Mouse (Mus musculus) neural tube, embryonic 12.5 days (tissue): Measurements from ENCODE around the gene Smurf1. TPM values are rescaled to one million over a fixed set of nuclear protein-coding genes. Genes with fewer than 3 reads are reported as not detected.

Source experiments
- ATAC-seq: fragments of 200-750 bp; cut with Nextera tagmentation; 2 replicates; pipeline ENCODE4 v1.8.0; 2017; ENCODE audit warnings: low read depth, mild to moderate bottlenecking, moderate TSS enrichment, moderate library complexity; ENCODE audit not compliant: low FRiP score
- H3K27ac ChIP-seq: fragments of 300-500 bp; sonication (generic); 2 replicates; pipeline ENCODE4 v1.5.1; 2016
- H3K27me3 ChIP-seq: fragments of 300-500 bp; sonication (generic); replicated peaks from 2 replicates; pipeline ENCODE4 v1.6.1; 2016; ENCODE audit warnings: mild to moderate bottlenecking
- H3K36me3 ChIP-seq: fragments of 300-500 bp; sonication (generic); 2 replicates; pipeline ENCODE4 v1.6.1; 2016; ENCODE audit warnings: mild to moderate bottlenecking
- H3K4me1 ChIP-seq: fragments of 300-500 bp; sonication (generic); 2 replicates; pipeline ENCODE4 v1.6.1; 2016
- H3K4me2 ChIP-seq: fragments of 300-500 bp; sonication (generic); replicated peaks from 2 replicates; pipeline ENCODE4 v1.6.1; 2016; ENCODE audit warnings: mild to moderate bottlenecking
- H3K4me3 ChIP-seq: fragments of 300-500 bp; sonication (generic); 2 replicates; pipeline ENCODE4 v1.5.1; 2016
- H3K9ac ChIP-seq: fragments of 300-500 bp; sonication (generic); 2 replicates; pipeline ENCODE4 v1.6.1; 2016; ENCODE audit warnings: mild to moderate bottlenecking
- H3K9me3 ChIP-seq: fragments of 300-500 bp; sonication (generic); 2 replicates; pipeline ENCODE4 v1.6.1; 2016; ENCODE audit warnings: mild to moderate bottlenecking
- WGBS: fragments of 180-500 bp; shearing (Covaris S2); methylation state at CpG from one replicate; pipeline ENCODE4 v1.1.7; 2016; 5-methylcytosine and 5-hydroxymethylcytosine counted together
- polyA plus RNA-seq: library from polyadenylated mRNA; unstranded; fragments of >200 nt; fragmentation: Nextera tagmentation; extraction: Ambion mirVana; gene quantifications from 2 replicates; pipeline ENCODE4 v1.2.1, GENCODE M21; 2016

Gene Smurf1
- polyA plus RNA-seq, 1 experiment from 2014 or later = 30.2 TPM

- no peak overlapping the region for H3K27ac ChIP-seq
- H3K4me3 ChIP-seq = no peak overlapping the region
- peaks cover 49% of the 10 kb centered on the region for H3K36me3 ChIP-seq
- H3K9me3 ChIP-seq = no peaks in the 10 kb centered on the region
- WGBS = 91% methylated on average over 15 of the region's 15 CpGs
- H3K4me1 ChIP-seq = peaks cover 4% of the 10 kb centered on the region; the same call in 1 of the 2 replicates
- H3K27me3 ChIP-seq = no peaks in the 10 kb centered on the region
- no peak overlapping the region for H3K4me2 ChIP-seq
- ATAC-seq = no peak
- H3K9ac ChIP-seq = no peak overlapping the region
Measured at GRCm38 (mm10) chr5:144877021-144877420, 88.6 kb downstream of the Smurf1 start.

GRCm38 (mm10) chr5:144875892-144876291 lies 89.8 kb downstream of the Smurf1 start:
- H3K4me3 ChIP-seq = no peak overlapping the region
- peaks cover 4% of the 10 kb centered on the region; the same call in 1 of the 2 replicates for H3K4me1 ChIP-seq
- ATAC-seq = no peak
- H3K4me2 ChIP-seq = no peak overlapping the region
- H3K36me3 ChIP-seq = peaks cover 38% of the 10 kb centered on the region
- H3K9ac ChIP-seq = no peak overlapping the region
- 16% methylated on average over 13 of the region's 13 CpGs for WGBS
- no peaks in the 10 kb centered on the region for H3K27me3 ChIP-seq
- no peaks in the 10 kb centered on the region for H3K9me3 ChIP-seq
- no peak overlapping the region for H3K27ac ChIP-seq

- Histone ChIP-seq H3K4me1 (peaks cover 4% of the 10 kb centered on the region; the same call in 1 of the 2 replicates), H3K36me3 (peaks cover 31% of the 10 kb centered on the region), H3K27ac (no peak overlapping the region), H3K4me2 (no peak overlapping the region), H3K4me3 (no peak overlapping the region), H3K9ac (no peak overlapping the region), H3K9me3 (no peaks in the 10 kb centered on the region), H3K27me3 (no peaks in the 10 kb centered on the region)
- 0 out of 2 replicates have a peak, but pooled peaks have one; percentile 19 for ATAC-seq
- 87% methylated on average over 6 of the region's 6 CpGs for WGBS
Measured at GRCm38 (mm10) chr5:144875227-144875626, 90.4 kb downstream of the Smurf1 start.

DNA sequence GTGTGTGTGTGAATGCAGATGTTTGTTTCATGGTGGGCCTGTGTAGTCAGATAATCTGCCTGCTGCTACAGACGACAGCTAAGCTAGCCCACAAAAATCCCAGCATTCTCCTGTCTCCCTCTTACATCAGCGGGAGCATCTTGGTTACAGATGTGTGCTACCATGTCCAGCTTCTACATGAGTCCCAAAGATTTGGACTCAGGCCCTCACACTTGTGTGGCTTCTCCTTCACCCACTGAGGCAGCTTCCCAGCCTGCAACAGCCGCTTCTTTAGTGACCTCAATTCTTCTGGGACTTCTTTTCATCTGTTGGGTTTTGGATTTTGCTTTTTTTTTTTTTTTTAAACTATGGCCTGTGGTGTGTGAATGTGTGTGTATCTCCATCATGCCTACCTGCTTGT lies 92.8 kb downstream of the Smurf1 start:
- Histone ChIP-seq H3K4me1 (peaks cover 4% of the 10 kb centered on the region; the same call in 1 of the 2 replicates), H3K27ac (no peak overlapping the region), H3K9me3 (no peaks in the 10 kb centered on the region), H3K4me3 (no peak overlapping the region), H3K27me3 (no peaks in the 10 kb centered on the region), H3K4me2 (no peak overlapping the region), H3K36me3 (peaks cover 10% of the 10 kb centered on the region; the same call in 1 of the 2 replicates), H3K9ac (no peak overlapping the region)
- no peak for ATAC-seq
- 80% methylated on average over 3 of the region's 3 CpGs for WGBS

DNA sequence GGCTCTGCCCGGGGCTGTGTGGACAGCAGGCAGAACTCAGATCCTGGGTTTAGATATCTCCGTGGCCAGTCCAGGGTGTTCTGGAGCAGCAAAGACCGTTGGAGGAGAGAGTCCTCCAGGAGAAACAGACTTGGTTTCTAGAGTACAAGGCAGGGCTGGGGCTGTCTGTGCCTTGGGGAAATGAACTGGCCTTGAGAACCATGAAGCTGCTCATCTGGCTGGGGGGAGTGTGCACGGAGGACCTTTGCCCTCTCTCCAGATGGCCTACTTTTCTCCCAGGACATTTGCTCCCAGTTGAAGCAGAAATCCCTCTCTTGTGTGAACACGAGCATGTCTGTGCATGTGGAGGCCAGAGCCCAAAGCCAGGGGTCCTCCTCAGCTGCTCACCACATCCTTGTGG lies 93.3 kb downstream of the Smurf1 start:
- H3K27ac ChIP-seq = no peak overlapping the region

GRCm38 (mm10) chr5:144871775-144872174 lies 93.9 kb downstream of the Smurf1 start:
- H3K27me3 ChIP-seq = no peaks in the 10 kb centered on the region
- H3K9me3 ChIP-seq = no peaks in the 10 kb centered on the region
- H3K36me3 ChIP-seq = peaks cover 2% of the 10 kb centered on the region; the same call in 1 of the 2 replicates
- peaks cover 4% of the 10 kb centered on the region; the same call in 1 of the 2 replicates for H3K4me1 ChIP-seq
- H3K4me2 ChIP-seq = no peak overlapping the region
- H3K27ac ChIP-seq = no peak overlapping the region
- WGBS = 90% methylated on average over 1 of the region's 1 CpGs
- no peak overlapping the region for H3K9ac ChIP-seq
- ATAC-seq = no peak
- no peak overlapping the region for H3K4me3 ChIP-seq

More for the DNA sequence above, 93.3 kb downstream of the Smurf1 start:
- WGBS = 79% methylated on average over 5 of the region's 5 CpGs
- Histone ChIP-seq H3K4me3 (no peak overlapping the region), H3K9ac (no peak overlapping the region), H3K4me2 (no peak overlapping the region), H3K9me3 (no peaks in the 10 kb centered on the region), H3K27me3 (no peaks in the 10 kb centered on the region), H3K4me1 (peaks cover 4% of the 10 kb centered on the region; the same call in 1 of the 2 replicates), H3K36me3 (peaks cover 7% of the 10 kb centered on the region; the same call in 1 of the 2 replicates)
- ATAC-seq = no peak

DNA sequence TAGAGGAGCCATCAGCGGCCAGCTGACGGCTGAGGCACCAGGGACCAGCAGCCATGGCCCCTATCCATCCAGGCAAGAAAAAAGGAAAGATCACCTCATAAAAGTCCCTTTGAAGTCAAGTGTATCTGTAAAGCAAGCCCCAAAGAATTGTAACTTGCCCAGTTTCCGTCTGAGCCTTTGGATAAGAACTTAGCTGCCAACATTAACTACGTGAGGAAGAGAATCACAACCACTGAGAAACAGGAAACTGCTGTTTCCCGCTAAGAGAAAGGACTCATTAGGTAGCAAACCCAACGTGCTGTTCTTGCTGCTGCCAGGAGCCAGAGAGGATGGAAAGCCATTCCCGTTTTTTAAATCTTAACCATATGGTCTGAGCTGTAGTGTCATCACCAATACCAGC lies 94.9 kb downstream of the Smurf1 start:
- Histone ChIP-seq H3K36me3 (no peaks in the 10 kb centered on the region), H3K27me3 (no peaks in the 10 kb centered on the region), H3K4me1 (peaks cover 4% of the 10 kb centered on the region; the same call in 1 of the 2 replicates), H3K4me3 (no peak overlapping the region), H3K9me3 (no peaks in the 10 kb centered on the region), H3K4me2 (no peak overlapping the region), H3K9ac (no peak overlapping the region), H3K27ac (no peak overlapping the region)
- no peak for ATAC-seq
- 81% methylated on average over 7 of the region's 7 CpGs for WGBS

DNA sequence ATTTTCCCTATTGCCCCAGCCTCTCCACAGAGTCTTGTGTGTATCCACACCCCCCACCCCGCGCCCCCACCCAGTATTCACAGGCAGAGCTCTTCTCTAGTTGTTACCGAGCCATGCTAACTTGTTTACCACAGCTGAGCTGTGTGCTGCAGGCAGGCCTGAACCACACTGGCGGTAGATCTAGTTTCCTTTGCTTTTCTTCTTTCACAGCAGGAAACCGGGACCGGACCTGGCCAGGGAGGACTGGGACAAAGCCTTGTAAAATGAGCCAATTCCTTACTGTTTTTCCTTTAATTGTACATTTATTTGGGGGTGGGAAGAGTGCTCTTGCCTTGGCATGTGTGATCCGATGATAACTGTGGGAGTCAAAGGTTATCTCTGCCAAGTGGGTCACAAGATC lies 96.2 kb downstream of the Smurf1 start:
- Histone ChIP-seq H3K4me1 (peaks cover 4% of the 10 kb centered on the region; the same call in 1 of the 2 replicates), H3K36me3 (no peaks in the 10 kb centered on the region), H3K27ac (no peak overlapping the region), H3K9me3 (no peaks in the 10 kb centered on the region), H3K9ac (no peak overlapping the region), H3K4me2 (no peak overlapping the region), H3K27me3 (no peaks in the 10 kb centered on the region), H3K4me3 (no peak overlapping the region)
- 61% methylated on average over 7 of the region's 7 CpGs for WGBS
- ATAC-seq = no peak

GRCm38 (mm10) chr5:144866923-144867322 lies 98.7 kb downstream of the Smurf1 start:
- Histone ChIP-seq H3K36me3 (no peaks in the 10 kb centered on the region), H3K27ac (no peak overlapping the region)
- 87% methylated on average over 8 of the region's 8 CpGs for WGBS

DNA sequence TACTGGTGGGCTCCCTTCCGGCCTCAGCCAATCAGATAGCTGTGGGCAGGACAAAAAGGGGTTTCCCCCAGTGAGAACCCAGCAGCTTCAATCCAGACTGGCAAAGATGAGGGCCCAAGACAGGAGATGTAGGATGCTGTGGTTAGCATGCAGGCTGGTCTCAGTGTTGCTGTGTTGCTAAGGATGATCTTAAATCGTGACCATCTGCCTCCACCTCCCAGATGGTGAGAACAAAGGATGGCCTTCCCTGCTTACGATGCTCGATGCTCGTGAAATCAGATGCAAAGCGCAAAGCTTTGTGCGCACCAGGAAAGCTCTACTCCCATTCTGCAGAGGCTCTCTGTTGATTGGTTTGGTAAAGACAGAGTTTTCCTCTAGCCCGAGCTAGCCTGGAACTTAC lies 104.7 kb downstream of the Smurf1 start:
- ATAC-seq = no peak
- no peaks in the 10 kb centered on the region for H3K4me1 ChIP-seq
- H3K27me3 ChIP-seq = no peaks in the 10 kb centered on the region
- no peak overlapping the region for H3K4me3 ChIP-seq
- WGBS = 91% methylated on average over 8 of the region's 8 CpGs
- peaks cover 49% of the 10 kb centered on the region for H3K36me3 ChIP-seq
- peaks cover 7% of the 10 kb centered on the region for H3K9me3 ChIP-seq
- no peak overlapping the region for H3K27ac ChIP-seq
- H3K4me2 ChIP-seq = no peak overlapping the region
- H3K9ac ChIP-seq = no peak overlapping the region

More at GRCm38 (mm10) chr5:144866923-144867322, 98.7 kb downstream of the Smurf1 start:
- Histone ChIP-seq H3K4me2 (no peak overlapping the region), H3K4me1 (no peaks in the 10 kb centered on the region), H3K9me3 (no peaks in the 10 kb centered on the region), H3K27me3 (no peaks in the 10 kb centered on the region), H3K4me3 (no peak overlapping the region), H3K9ac (no peak overlapping the region)
- no peak for ATAC-seq

GRCm38 (mm10) chr5:144859284-144859683 lies 106.4 kb downstream of the Smurf1 start:
- WGBS = 96% methylated on average over 9 of the region's 9 CpGs
- H3K4me1 ChIP-seq = no peaks in the 10 kb centered on the region
- no peak overlapping the region for H3K4me2 ChIP-seq
- H3K27ac ChIP-seq = no peak overlapping the region
- H3K9me3 ChIP-seq = peaks cover 7% of the 10 kb centered on the region
- H3K36me3 ChIP-seq = peaks cover 59% of the 10 kb centered on the region
- H3K9ac ChIP-seq = no peak overlapping the region
- ATAC-seq = no peak
- no peaks in the 10 kb centered on the region for H3K27me3 ChIP-seq
- H3K4me3 ChIP-seq = no peak overlapping the region

GRCm38 (mm10) chr5:144858527-144858926 lies 107.1 kb downstream of the Smurf1 start:
- Histone ChIP-seq H3K4me3 (no peak overlapping the region), H3K9me3 (peaks cover 7% of the 10 kb centered on the region), H3K4me1 (no peaks in the 10 kb centered on the region), H3K36me3 (peaks cover 67% of the 10 kb centered on the region), H3K4me2 (no peak overlapping the region), H3K27ac (no peak overlapping the region), H3K27me3 (no peaks in the 10 kb centered on the region), H3K9ac (no peak overlapping the region)
- ATAC-seq = no peak
- WGBS = 96% methylated on average over 15 of the region's 15 CpGs

- Histone ChIP-seq H3K9ac (no peak overlapping the region), H3K36me3 (peaks cover 88% of the 10 kb centered on the region), H3K27ac (no peak overlapping the region), H3K4me2 (no peak overlapping the region), H3K4me3 (no peak overlapping the region), H3K27me3 (no peaks in the 10 kb centered on the region), H3K9me3 (peaks cover 3% of the 10 kb centered on the region), H3K4me1 (no peaks in the 10 kb centered on the region)
- no peak for ATAC-seq
- 64% methylated on average over 6 of the region's 6 CpGs for WGBS
Measured at GRCm38 (mm10) chr5:144855936-144856335, 109.7 kb downstream of the Smurf1 start.
